Mouse (Mus musculus) cerebellum, adult 11 months (tissue): ENCODE results near the gene Apof.
"Not testable (repeated sequence)": the region's sequence is repeated elsewhere in the genome, so short reads cannot be mapped to it uniquely, and the experiment has no call there.

Experiments
- DNase-seq: peaks from one replicate; pipeline ENCODE4 v3.0.0; 2022

Apof gene

DNA sequence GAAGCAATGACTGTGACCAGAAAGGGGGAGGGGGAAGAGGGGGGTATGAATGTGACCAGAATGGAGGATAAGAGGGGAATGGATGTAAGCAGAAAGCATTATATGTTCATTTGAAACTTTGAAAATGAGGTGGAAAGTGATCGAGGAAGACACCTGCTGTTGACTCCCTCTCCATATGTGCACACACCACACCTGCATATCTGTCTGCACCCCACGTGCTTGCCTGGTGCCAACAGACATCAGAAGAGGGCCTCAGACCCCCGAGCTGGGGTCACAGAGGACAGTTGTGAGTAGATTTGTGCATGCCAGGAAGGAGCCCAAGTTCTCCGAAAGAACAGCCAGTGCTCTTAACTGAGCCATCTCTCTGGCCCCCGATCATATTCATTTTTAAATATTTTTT lies 8.5 kb upstream of the Apof start:
- no peak for DNase-seq

DNA sequence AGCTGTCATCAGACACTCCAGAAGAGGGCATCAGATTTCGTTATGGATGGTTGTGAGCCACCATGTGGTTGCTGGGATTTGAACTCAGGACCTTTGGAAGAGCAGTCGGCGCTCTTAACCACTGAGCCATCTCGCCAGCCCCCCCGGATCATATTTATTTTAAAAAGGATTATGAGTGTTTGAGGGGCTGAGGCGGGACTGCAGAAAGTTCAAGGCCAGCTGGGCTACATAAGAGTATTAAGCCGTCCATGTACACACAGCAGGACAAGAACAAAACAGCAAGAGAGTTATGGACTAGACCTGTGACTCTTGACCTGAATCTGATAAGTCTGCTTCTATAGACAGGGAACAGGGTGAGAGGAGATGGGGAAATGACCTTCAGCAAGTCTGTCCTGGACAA lies 8.1 kb upstream of the Apof start:
- not testable (repeated sequence) for DNase-seq

DNA sequence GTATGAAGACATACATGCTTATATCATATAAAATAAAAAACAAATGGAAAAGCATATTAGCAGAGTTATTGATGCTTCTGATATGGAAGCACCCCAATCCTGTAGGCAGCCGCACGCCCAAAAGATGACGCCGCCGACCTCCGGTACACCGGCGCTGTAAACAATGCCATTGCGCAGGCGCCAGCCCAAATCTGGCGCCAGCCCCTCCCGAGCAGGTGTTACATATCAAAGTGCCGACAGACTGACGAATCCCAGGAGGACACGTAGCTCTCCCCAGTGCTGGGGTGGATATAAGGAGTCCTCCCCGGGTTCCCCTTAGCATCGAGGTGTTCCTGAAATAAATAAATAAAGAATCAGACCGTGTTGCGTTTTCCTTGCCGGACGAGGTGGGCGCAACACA lies 6.2 kb upstream of the Apof start:
- no peak for DNase-seq

DNA sequence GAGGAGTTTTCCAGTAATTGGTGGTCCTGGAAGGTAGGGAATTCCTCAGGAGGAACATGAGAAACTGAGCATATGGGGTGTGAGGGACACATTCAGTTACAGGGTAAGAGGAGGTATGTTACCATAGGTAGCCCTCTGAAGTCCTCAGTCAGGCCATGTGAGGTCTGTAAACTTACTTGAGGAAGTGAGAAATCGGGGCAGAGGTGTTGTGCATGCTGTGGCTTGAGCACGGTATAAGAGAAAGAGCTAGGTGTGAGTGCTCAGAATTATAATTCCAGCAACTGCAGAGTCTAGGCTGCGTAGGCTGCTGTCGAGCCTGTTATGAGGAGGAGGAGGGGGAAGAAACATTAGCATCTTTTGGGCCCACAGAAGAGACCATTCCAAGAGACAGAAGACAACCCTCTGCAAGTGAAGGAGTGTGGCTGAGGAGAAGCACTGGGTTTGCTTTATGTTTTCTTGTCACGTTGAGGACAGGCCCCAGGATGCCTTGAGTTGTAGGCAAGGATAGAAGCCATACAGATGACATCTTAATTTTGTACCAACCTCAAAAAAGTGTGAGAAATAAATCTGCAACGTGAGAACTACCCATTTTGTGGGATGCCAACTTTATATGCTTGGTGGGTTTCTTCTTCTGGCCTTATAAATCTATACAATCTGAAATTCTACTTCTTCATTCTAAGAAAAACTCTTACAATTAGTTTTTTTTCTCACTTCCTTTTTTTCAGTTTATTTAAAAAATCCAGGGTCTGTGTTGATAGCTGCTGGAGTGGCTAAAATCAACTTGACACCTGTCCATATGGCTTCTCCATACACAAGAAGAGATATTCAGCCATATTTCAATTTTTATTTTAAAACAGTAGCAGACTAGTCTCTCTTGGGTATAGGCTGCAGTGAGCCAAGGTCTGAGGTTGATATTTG lies 4.8 kb upstream of the Apof start:
- DNase-seq: no peak

DNA sequence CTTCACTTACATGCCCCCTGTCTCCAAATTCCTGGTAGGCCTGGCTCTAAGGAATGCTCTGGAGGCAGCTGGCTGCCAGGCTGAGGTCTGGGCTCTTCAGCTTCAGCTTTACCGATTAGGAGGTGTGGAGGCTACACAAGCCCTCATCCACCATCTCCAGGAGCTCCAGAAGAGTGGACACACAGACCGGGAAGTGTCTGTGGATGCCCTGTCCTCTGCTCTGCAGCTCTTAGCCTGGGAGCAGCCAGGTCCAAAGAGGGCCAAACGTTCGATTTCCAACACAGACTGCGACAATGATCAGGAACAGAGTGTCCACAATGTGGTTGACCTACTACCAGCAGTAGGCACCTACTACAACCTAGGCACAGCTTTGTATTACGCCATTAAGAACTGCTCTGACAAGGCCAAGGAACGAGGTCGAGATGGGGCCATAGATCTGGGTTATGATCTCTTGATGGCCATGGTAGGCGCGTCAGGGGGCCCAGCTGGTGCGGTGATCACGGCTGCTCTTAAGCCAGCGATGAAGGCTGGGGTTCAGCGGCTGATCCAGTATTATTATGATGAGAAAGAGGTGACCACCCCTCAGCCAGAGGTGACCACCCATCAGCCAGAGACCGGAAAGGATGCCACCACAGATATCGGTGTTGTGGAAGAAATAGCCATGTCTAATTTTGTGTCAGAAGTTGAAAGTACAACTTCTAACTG lies 887 bp downstream of the Apof start:
- DNase-seq: no peak

DNA sequence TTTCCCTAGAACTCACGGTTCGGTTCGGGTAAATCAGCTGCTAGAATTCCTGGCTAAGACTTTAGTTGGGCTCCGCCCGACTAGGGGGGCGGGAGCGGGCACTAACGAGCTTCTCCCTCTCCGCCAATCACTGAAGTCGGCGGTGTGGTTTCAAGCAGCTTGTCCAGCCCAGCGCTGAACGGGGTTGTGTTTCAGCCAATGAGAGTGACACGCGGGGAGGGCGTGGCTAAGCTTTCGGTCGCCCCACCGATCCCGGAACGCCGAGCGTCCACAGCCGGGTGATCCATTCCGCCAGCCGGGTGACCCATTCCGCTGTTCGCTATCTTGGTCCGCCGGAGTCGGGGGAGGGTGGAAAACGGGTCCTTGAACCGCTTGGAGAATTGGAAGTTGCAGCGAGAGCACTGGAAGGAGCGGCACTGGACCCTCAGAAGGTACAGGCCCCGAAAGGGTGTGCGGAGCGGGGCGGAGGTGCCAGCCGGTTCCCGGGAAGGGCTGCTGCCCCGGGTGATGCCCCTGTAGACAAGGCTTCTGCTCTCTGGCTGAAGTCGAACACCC lies 1.9 kb downstream of the Apof start, which contains the start of gene Stat2:
Gene Stat2, plus strand, starts transcription at position 273 of the 555 bp plus-strand sequence.
- DNase-seq: peak; percentile 96

DNA sequence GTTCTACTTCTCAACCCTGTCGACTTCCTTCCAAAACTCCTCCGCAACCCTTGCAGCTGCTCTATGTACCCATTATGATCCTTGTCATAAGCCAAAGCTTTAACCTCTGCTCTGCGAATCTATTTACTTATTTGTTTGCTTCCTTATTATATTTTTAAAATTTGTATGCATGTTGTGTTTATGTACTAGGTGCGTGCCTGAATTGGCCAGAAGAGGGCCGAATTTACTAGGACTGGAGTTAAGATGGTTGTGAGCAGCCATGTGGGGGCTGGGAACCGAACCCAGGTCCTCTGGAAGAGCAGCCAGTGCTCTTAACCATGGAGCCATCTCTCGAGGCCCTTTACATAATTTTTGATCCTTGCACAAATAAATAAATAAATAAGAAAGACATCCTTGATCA lies 2.4 kb downstream of the Apof start:
- DNase-seq: no peak

DNA sequence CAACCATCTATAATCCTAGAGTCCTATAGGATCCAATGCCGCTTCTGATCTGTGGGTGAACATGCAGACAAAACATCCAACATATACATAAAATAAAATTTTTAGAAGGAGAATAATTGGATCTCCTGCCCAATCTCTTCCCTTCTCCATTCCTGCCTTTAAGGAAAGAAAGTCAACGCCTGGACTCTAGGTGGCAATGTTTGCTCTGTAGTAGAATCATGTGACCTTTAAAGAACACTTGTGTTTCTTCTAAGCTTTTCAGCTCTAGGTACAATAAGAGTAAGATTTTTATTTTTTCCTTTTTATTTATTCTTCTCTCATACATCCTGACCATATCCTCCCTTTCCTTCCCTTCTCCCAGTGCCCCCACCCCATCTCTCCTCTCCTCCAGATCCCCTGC lies 3.4 kb downstream of the Apof start:
- DNase-seq: no peak

DNA sequence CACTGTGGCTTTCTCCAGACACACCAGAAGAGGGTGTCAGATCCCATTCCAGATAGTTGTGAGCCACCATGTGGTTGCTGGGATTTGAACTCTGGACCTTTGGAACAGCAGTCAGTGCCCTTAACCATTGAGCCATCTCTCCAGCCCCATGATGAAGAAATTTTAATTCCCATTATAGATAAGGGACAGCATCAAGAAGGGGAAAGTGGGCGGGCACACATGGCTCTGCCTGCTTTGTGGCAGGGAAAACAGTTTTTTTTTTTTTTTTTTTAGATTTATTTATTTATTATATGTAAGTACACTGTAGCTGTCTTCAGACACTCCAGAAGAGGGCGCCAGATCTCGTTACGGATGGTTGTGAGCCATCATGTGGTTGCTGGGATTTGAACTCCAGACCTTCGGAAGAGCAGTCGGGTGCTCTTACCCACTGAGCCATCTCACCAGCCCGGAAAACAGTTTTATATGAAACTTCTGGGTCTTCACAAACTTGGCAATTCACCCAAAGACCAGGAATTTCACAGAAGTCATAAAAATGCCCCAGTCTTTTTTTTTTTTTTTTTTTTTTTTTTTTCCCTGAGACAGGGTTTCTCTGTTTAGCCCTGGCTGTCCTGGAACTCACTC lies 4.5 kb downstream of the Apof start:
- not testable (repeated sequence) for DNase-seq

DNA sequence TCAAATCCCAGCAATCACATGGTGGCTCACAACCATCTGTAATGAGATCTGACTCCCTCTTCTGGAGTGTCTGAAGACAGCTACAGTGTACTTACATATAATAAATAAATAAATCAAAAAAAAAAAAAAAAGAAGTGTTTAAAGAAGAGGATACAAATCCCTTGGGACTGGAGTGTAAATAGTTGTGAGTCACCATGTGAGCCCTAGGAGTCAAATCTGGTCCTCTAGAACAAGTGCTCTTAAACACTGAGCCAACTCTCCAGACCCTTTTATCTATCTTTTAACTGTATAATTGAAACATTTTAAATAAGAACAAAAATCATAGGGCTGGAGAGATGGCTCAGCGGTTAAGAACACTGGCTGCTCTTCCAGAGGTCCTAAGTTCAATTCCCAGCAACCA lies 6.9 kb downstream of the Apof start:
- not testable (repeated sequence) for DNase-seq

DNA sequence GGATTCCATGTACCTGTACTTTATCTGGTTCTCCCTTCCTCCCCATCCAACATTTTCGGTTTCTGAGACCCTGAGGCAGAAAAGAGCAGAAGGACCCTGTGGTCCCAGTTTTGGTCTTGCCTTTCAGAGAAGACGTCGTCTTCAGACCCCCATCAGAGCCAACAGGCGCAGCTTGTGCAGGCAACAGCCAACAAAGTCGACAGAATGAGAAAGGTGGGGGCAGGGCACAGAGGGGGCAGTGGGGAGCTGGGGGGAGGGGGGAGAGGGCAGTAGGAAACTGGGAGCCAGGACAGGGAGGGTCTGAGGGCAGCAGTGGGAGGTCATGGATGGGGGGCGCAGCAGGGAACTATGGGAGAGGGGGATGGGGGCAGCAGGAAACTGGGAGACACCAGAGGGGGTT lies 9.7 kb downstream of the Apof start:
- no peak for DNase-seq

DNA sequence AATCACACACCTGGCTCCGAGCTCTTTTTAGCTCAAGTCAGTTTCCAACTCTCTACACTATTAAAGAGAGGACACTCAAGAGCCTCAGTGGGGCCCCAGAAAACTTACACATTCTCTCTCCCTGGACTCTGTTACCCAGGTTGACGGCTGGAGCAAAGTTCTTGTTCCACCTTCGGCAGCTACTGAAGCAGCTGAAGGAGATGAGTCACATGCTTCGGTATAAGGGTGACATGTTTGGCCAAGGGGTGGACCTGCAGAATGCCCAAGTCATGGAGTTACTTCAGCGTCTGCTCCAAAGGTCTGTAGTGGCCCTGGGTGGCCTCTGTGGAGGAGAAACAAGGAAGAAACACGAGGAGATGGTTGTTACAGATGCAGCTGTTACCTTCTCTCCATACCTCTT lies 12.5 kb downstream of the Apof start:
- DNase-seq: no peak

DNA sequence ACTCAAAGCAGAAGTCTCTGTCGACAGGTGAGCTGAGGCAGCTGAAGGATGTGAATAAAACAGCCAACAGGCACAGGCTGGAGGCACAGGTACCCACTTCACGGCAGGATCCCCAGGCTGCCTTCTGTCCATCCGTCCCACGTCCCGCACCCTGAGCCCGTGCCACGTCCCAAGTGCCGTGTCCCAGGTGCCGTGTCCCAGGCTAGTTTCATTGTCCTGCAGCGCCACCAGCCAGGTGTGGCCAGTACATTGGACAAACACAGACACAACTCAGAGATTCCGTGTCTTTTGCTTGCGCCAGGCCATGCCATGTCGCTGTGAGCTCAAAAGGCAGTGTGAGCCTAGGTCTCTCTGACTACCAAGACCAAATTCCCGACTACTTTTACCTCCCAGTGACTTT lies 13.2 kb downstream of the Apof start:
- DNase-seq: no peak

DNA sequence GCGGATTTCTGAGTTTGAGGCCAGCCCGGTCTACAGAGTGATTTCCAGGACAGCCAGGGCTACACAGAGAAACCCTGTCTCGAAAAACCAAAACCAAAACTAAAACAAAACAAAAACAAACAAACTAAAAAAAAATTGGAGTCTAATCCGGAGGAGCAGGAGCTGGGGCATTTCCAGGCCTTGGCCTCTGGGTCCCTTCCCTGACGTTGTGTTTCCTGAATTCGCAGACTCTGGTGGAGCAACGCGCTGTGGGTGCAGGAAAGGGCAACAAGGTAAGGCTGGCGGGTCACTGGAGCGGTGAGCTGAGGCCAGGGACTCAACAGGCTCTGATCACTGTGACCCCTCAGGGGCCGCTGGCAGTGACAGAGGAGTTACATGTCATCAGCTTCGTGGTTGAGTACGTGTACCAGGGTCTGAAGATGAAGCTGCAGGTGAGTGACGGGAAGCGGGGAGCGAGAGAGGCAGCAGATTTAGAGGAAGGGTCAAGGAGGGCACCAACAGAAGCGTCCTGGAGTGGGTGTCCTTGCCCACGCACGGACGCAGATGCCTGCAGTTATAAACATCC lies 14.5 kb downstream of the Apof start:
- no peak for DNase-seq

DNA sequence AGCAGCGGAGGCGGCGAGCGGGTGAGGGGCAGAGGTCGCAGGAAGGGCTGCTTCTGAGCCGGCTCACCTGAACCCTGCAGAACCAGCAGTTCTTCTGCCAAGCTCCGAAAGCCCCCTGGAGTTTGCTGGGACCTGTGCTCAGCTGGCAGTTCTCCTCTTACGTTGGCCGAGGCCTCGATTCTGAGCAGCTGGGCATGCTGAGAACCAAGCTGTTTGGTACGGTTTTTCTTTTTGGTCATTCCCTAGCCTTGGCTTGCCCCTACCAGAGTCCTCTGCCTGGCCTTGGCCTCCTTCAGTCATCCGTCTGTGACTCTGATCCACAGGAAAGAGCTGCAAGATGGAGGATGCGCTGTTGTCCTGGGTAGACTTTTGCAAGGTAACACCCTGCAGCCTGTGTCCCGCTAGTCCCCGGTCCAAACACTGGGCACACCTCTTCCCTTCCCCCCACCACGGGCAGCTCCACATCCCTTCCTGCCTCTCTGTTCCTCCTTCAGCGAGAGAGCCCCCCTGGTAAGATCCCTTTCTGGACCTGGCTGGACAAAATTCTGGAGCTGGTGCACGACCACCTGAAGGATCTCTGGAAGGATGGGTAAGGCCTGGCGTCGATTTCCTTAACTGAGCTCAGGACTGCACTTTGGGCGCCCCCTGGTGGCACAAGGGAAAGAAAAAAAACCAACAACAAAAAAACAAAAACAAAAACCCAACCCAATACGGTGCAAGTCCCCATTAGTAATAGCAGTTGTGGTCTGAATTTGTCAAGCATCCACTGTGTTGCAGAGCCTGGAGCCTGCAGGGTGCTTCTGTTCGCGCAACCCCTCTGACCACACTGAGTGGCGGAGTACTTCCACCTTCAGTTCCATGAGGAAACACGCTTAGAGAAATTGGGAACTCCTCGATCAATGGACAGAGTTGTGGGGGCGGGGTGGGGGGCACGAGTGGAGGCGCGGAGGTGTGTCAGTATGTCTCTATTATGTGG lies 15.4 kb downstream of the Apof start:
- peak; percentile 97 for DNase-seq

DNA sequence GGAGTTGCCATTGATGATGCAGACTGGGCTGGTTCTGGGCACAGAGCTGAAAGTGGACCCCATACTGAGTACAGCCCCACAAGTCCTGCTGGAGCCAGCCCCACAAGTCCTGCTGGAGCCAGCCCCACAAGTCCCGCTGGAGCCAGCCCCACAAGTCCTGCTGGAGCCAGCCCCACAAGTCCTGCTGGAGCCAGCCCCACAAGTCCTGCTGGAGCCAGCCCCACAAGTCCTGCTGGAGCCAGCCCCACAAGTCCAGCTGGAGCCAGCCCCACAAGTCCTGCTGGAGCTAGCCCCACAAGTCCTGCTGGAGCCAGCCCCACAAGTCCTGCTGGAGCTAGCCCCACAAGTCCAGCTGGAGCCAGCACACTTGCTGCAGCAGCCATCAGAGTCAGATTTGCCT lies 22.1 kb downstream of the Apof start:
- DNase-seq: not testable (repeated sequence)

DNA sequence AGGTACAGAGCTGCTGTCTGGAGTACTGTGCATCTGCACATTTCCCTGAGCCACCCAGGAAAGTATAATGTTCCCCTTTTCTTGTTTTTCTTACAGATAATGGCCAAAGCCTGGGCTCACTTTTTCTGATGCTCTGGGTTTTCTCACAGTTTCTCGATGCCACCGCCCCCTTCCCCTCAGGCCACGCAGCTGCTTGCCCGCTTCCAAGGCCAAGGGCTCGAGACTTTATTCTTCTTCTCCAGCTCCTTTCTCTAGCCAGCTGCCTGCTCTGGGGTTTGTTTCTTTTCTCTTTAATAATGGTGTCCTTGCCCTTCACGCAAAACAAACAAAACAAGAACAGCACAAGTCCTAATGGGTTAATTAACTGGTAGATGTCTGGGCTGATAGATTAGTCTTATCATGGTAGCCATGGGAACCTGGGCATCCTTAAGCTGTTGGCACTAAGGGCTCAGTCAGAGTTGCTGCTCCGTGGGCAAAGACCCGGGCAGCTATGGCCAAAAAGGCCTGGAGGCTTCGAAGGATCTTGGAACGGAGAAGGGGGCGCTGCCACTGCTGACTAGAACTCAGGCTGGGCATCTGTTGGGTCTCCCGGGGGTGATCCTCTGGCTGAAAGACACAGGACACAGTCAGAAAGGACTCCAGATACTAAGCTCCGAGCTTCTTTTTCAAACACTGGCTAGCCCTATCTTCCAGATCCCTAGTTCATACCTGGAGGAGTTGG lies 28.1 kb downstream of the Apof start:
- DNase-seq: no peak

DNA sequence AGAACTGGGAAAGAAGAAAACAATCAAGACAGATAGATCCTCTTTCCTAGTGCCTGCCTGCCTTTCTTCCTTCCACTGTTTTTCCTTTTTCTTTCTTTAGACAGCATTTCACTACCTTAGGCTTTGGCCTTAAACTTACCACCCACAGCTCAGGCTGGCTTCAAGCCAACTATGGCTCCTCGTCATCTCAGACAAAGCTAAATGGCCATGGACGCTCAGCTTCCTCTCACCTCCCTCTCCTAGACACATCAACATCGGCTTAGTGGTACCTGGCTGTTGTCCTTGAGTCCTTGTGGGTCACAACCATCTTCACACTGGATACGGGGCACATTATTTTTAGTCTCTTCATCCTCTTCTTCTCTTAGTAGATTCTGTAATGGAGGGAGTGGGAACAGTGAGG lies 28.8 kb downstream of the Apof start:
- peak; percentile 54 for DNase-seq

DNA sequence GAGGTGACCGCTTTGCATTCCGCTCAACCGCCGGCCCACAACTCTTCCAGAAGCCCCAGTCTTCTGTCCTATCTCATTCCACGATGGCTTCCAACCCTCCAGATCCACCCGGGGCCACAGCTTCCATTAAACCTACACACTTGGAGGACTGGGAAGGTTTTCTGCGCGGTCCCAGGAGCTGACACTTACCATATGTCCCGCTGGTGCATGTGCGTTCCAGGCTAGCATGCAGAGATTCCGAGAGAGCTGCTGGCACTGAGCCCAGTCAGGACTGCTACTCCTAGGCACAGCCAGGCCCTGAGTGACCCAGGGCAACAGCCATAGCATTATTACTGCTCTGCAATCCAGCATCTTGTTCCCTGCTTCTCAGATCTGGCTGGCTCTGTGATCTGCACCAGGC lies 29.2 kb downstream of the Apof start:
- DNase-seq: peak; percentile 63

DNA sequence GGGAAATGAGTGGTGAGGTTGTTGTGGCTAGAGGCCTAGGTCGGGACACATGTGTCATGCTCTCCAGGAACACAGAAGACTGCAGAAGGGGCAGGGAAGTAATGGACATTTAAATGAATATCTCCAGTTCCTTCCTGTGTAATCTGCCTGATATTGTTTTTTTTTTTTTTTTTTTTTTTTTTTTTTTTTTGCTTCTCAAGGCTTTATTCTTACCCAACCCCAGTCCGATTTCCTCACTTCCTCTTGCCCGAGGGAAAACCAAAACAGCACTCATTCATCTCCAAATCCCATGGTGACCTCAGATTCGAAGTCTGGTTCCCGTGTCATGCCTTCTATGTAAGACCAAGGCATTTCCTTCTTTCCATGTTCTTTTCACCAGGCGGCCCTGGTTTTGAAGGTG lies 29.8 kb downstream of the Apof start:
- no peak for DNase-seq

DNA sequence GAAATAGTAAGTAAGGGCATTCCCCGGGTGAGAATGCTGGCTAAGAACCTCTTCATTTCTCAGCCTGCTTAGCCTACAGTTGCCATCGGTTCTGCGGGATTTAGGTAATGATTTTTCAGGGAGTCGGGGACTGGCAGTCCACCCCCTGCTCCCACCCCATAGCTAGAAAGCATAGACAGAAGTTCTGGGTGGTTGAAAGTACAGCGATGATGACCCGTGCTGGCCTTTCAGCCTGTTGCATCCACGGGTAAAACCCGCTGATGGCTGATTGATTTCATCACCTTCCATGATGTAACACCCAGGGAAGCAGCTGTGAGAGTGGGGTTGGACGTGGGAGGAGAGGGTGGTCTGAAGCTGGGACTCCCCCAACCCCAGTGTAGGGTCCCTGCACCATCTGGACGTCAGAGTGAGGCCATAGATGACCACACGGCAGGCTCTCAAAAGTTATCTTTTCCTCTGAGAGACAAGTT lies 30.3 kb downstream of the Apof start, which contains the start of gene Il23a:
Gene Il23a, minus strand, starts transcription at position 51 of the 470 bp plus-strand sequence.
- DNase-seq: no peak
